ENCODE assay signal across 8 mouse cellular contexts in genomic region chr2:129197843-129198435, GRCm38 (mm10). TPM values are rescaled to one million over a fixed set of nuclear protein-coding genes. Genes with fewer than 3 reads are reported as not detected.
DNase-seq lines count a peak whose midpoint lies in the region; ATAC-seq and TF ChIP-seq lines count a peak whose summit lies in the region.

No protein-coding gene starts in this region.

- 1% methylated on average over 32 of the region's 32 CpGs for WGBS in neural tube, embryonic 11.5 days
- WGBS in hindbrain, embryonic 15.5 days, result 2% methylated on average over 32 of the region's 32 CpGs
- WGBS in midbrain, embryonic 14.5 days, result 2% methylated on average over 32 of the region's 32 CpGs

- no peak for TF ChIP-seq CTCF in cortical plate, adult 2 months (IDR thresholded peaks at IDR 0.05; ENCODE audit: extremely low read depth, insufficient read depth, low read length)

- no peaks in the 10 kb centered on the region for H3K9me3 ChIP-seq in neural tube, embryonic 11.5 days (ENCODE audit: control insufficient read depth, low read length)
- no peaks in the 10 kb centered on the region for H3K9me3 ChIP-seq in hindbrain, embryonic 15.5 days
- H3K9me3 ChIP-seq in midbrain, embryonic 14.5 days (ENCODE audit: control insufficient read depth, low read length), result no peaks in the 10 kb centered on the region

- H3K9ac ChIP-seq in neural tube, embryonic 11.5 days (ENCODE audit: low read length), result peak overlapping the region; percentile 72
- peak overlapping the region; percentile 70 for H3K9ac ChIP-seq in hindbrain, embryonic 15.5 days
- peak overlapping the region; percentile 67 for H3K9ac ChIP-seq in midbrain, embryonic 14.5 days (replicated peaks; ENCODE audit: low read length)

- peaks cover 2% of the 10 kb centered on the region; the same call in 1 of the 2 replicates for H3K36me3 ChIP-seq in neural tube, embryonic 11.5 days (ENCODE audit: control insufficient read depth, insufficient read depth, low read length)
- H3K36me3 ChIP-seq in hindbrain, embryonic 15.5 days, result peaks cover 15% of the 10 kb centered on the region
- peaks cover 19% of the 10 kb centered on the region for H3K36me3 ChIP-seq in midbrain, embryonic 14.5 days (ENCODE audit: control insufficient read depth, insufficient read depth, low read length)

- no peak for TF ChIP-seq POLR2A in cortical plate, adult 2 months (IDR thresholded peaks at IDR 0.05; ENCODE audit: extremely low read depth, insufficient read depth, low read length)

- H3K4me2 ChIP-seq in neural tube, embryonic 11.5 days (ENCODE audit: low read depth), result peak overlapping the region; percentile 86
- peak overlapping the region; percentile 80 for H3K4me2 ChIP-seq in hindbrain, embryonic 15.5 days
- H3K4me2 ChIP-seq in midbrain, embryonic 14.5 days (ENCODE audit: low read length), result peak overlapping the region; percentile 81

- ATAC-seq in neural tube, embryonic 11.5 days (ENCODE audit: insufficient read depth, low FRiP score, low TSS enrichment), result no peak; the same call in 1 of the 2 replicates
- peak; percentile 0; the same call in 1 of the 2 replicates for ATAC-seq in hindbrain, embryonic 15.5 days (ENCODE audit: low FRiP score, low read depth)
- ATAC-seq in midbrain, embryonic 14.5 days (ENCODE audit: low FRiP score, low TSS enrichment), result no peak; the same call in 1 of the 2 replicates

- H3K27ac ChIP-seq in neural tube, embryonic 11.5 days (ENCODE audit: low read depth, low read length), result peak overlapping the region; percentile 45; the same call in 1 of the 2 replicates
- H3K27ac ChIP-seq in cortical plate, adult 2 months (ENCODE audit: insufficient read depth, low read length), result peak overlapping the region; percentile 78
- peak overlapping the region; percentile 96 for H3K27ac ChIP-seq in hindbrain, embryonic 15.5 days (replicated peaks)
- H3K27ac ChIP-seq in midbrain, embryonic 14.5 days (replicated peaks; ENCODE audit: low read depth, low read length), result peak overlapping the region; percentile 93

- peak overlapping the region; percentile 92 for H3K4me3 ChIP-seq in neural tube, embryonic 11.5 days (ENCODE audit: low read depth, low read length)
- peak overlapping the region; percentile 98 for H3K4me3 ChIP-seq in cortical plate, adult 2 months (ENCODE audit: insufficient read depth, low read length)
- peak overlapping the region; percentile 97 for H3K4me3 ChIP-seq in hindbrain, embryonic 15.5 days
- H3K4me3 ChIP-seq in midbrain, embryonic 14.5 days (replicated peaks; ENCODE audit: low read depth, low read length), result peak overlapping the region; percentile 89

- peaks cover 5% of the 10 kb centered on the region; the same call in 1 of the 2 replicates for H3K4me1 ChIP-seq in neural tube, embryonic 11.5 days (ENCODE audit: control insufficient read depth, insufficient read depth, low read length)
- H3K4me1 ChIP-seq in cortical plate, adult 2 months (ENCODE audit: control insufficient read depth, insufficient read depth, low read length), result no peaks in the 10 kb centered on the region; the same call in 1 of the 2 replicates
- peaks cover 33% of the 10 kb centered on the region for H3K4me1 ChIP-seq in hindbrain, embryonic 15.5 days (replicated peaks)
- peaks cover 25% of the 10 kb centered on the region for H3K4me1 ChIP-seq in midbrain, embryonic 14.5 days (ENCODE audit: control insufficient read depth, insufficient read depth, low read length)

- DNase-seq in neural tube, embryonic 11.5 days (ENCODE audit: low spot score), result no peak
- no peak for DNase-seq in neural tube, embryonic 10.5 days (ENCODE audit: extremely low spot score, low spot score)
- DNase-seq in midbrain, embryonic 14.5 days, result no peak
- DNase-seq in ovary, postnatal 14 days (ENCODE audit: low spot score), result no peak
- no peak for DNase-seq in ovary, adult 18-20 months (ENCODE audit: low spot score)
- no peak for DNase-seq in frontal cortex, postnatal 14 days (ENCODE audit: low spot score in 2 of 2)

- H3K27me3 ChIP-seq in neural tube, embryonic 11.5 days (ENCODE audit: control insufficient read depth, insufficient read depth, low read length), result no peaks in the 10 kb centered on the region
- no peaks in the 10 kb centered on the region for H3K27me3 ChIP-seq in hindbrain, embryonic 15.5 days
- H3K27me3 ChIP-seq in midbrain, embryonic 14.5 days (ENCODE audit: control insufficient read depth, insufficient read depth, low read length), result no peaks in the 10 kb centered on the region

RNA-seq across cellular contexts. Expression of gene Slc20a1, which starts 0.6 kb away (rescaled TPM):
- polyA plus RNA-seq in neural tube, embryonic 11.5 days (2014; fragmentation: Nextera tagmentation; extraction: Ambion mirVana), result 50.8 and 56.5 TPM in 2 replicates
- polyA plus RNA-seq in cortical plate, adult 2 months (2012; rRNA removed), result 141 and 153 TPM in 2 replicates
- polyA plus RNA-seq in hindbrain, embryonic 15.5 days (2015; fragmentation: Nextera tagmentation; extraction: Ambion mirVana), result 47.8 and 48.3 TPM in 2 replicates
- 42.0 and 59.0 TPM in 2 replicates for polyA plus RNA-seq in midbrain, embryonic 14.5 days (2014; fragmentation: Nextera tagmentation; extraction: Ambion mirVana)

Comparison
In these comparisons a context has a peak if more than half of its experiments do, and no peak if none do; other contexts are left out.
1. H3K27ac ChIP-seq: peak in every context shown above with its lines; median percentile 96 in hindbrain, embryonic 15.5 days; 93 in midbrain, embryonic 14.5 days; 78 in cortical plate, adult 2 months; 45 in neural tube, embryonic 11.5 days.